8 mouse cellular contexts compared by ENCODE assay signal in genomic region chr15:12321788-12322621, GRCm38 (mm10). TPM values are rescaled to one million over a fixed set of nuclear protein-coding genes. Genes with fewer than 3 reads are reported as not detected.
DNase-seq lines count a peak whose midpoint lies in the region; ATAC-seq and TF ChIP-seq lines count a peak whose summit lies in the region.

Gene 1810049J17Rik, minus strand, starts transcription at chr15:12321899.

- peak within 1 kb of the TSS; percentile 80 for H3K4me2 ChIP-seq in forebrain, embryonic 11.5 days (ENCODE audit: low read depth, low read length, severe bottlenecking)

- H3K4me3 ChIP-seq in G1E (ENCODE audit: low read depth, low read length) = peak within 1 kb of the TSS; percentile 99
- H3K4me3 ChIP-seq in forebrain, embryonic 11.5 days (ENCODE audit: low read depth, low read length) = peak within 1 kb of the TSS; percentile 98
- peak within 1 kb of the TSS; percentile 89 for H3K4me3 ChIP-seq in macrophage (ENCODE audit: inconsistent target)
- peak within 1 kb of the TSS; percentile 99 for H3K4me3 ChIP-seq in small intestine, adult 2 months (ENCODE audit: low read depth, low read length)

- H3K36me3 ChIP-seq in G1E (replicated peaks) (peaks cover 22% of the 10 kb centered on the region), macrophage (ENCODE audit: inconsistent target) (no peaks in the 10 kb centered on the region)
- peaks cover 3% of the 10 kb centered on the region; the same call in 1 of the 2 replicates for H3K36me3 ChIP-seq in forebrain, embryonic 11.5 days (ENCODE audit: control insufficient read depth, insufficient read depth, low read length)
- H3K36me3 ChIP-seq in small intestine, adult 2 months (ENCODE audit: control insufficient read depth, insufficient read depth, low read length) = peaks cover 4% of the 10 kb centered on the region

- 0 out of 2 replicates have a peak, but pooled peaks have one; percentile 24 for TF ChIP-seq POLR2A in small intestine, adult 2 months (IDR thresholded peaks at IDR 0.05; ENCODE audit: low read depth, low read length)

- H3K9me3 ChIP-seq in G1E (replicated peaks) = no peaks in the 10 kb centered on the region
- H3K9me3 ChIP-seq in forebrain, embryonic 11.5 days (ENCODE audit: control insufficient read depth, low read length) = no peaks in the 10 kb centered on the region

- peak; percentile 40 for DNase-seq in G1E (ENCODE audit: low spot score)
- DNase-seq in adrenal gland, postnatal 25 days = peak; percentile 36
- peak; percentile 76 for DNase-seq in forebrain, embryonic 11.5 days (ENCODE audit: low spot score)
- peak; percentile 59 for DNase-seq in heart, postnatal 4 days
- peak; percentile 46 to 60 for DNase-seq in layer of hippocampus, postnatal 10 days (ENCODE audit: low spot score in 2 of 2)

- peak within 1 kb of the TSS; percentile 87 for H3K27ac ChIP-seq in forebrain, embryonic 11.5 days (ENCODE audit: low read depth, low read length)
- peak within 1 kb of the TSS; percentile 75 for H3K27ac ChIP-seq in macrophage
- H3K27ac ChIP-seq in small intestine, adult 2 months (ENCODE audit: insufficient read depth, low read depth, low read length) = peak within 1 kb of the TSS; percentile 94

- WGBS in forebrain, embryonic 11.5 days = under 1% methylated on average over 50 of the region's 70 CpGs
- under 1% methylated on average over 65 of the region's 70 CpGs for WGBS in macrophage (ENCODE audit: missing documents)
- WGBS in small intestine, adult 2 months = under 1% methylated on average over 70 of the region's 70 CpGs

- H3K27me3 ChIP-seq in G1E (ENCODE audit: insufficient read depth, low read length) = no peaks in the 10 kb centered on the region
- peaks cover 2% of the 10 kb centered on the region; the same call in 1 of the 2 replicates for H3K27me3 ChIP-seq in forebrain, embryonic 11.5 days (ENCODE audit: control insufficient read depth, insufficient read depth, low read length)
- no peaks in the 10 kb centered on the region for H3K27me3 ChIP-seq in small intestine, adult 2 months (ENCODE audit: control insufficient read depth, insufficient read depth, low read length)

- peak within 1 kb of the TSS; percentile 97 for H3K9ac ChIP-seq in forebrain, embryonic 11.5 days (ENCODE audit: low read length)

- peaks cover 53% of the 10 kb centered on the region for H3K4me1 ChIP-seq in G1E (ENCODE audit: insufficient read depth, low read depth, low read length)
- H3K4me1 ChIP-seq in forebrain, embryonic 11.5 days (replicated peaks; ENCODE audit: control insufficient read depth, insufficient read depth, low read length) = no peaks in the 10 kb centered on the region; the same call in none of the 2 replicates
- H3K4me1 ChIP-seq in small intestine, adult 2 months (ENCODE audit: control insufficient read depth, insufficient read depth, insufficient read length, low read length) = peaks cover 10% of the 10 kb centered on the region; the same call in 1 of the 2 replicates

- no peak for TF ChIP-seq CTCF in G1E (IDR thresholded peaks at IDR 0.05; ENCODE audit: low read depth, low read length)
- no peak for TF ChIP-seq CTCF in small intestine, adult 2 months (IDR thresholded peaks at IDR 0.05; ENCODE audit: extremely low read depth, insufficient read length, insufficient replicate concordance, low read depth, low read length)

- no peak for ATAC-seq in G1E (ENCODE audit: extremely low read depth, insufficient number of reproducible peaks, low FRiP score, poor library complexity, severe bottlenecking)
- ATAC-seq in forebrain, embryonic 11.5 days (replicated peaks; ENCODE audit: low FRiP score) = peak; percentile 45
- no peak for ATAC-seq in megakaryocyte-erythroid progenitor cell, adult 5-6 weeks (replicated peaks; ENCODE audit: low FRiP score, low TSS enrichment, poor library complexity, severe bottlenecking)

- peaks cover 52% of the 10 kb centered on the region for H3K79me2 ChIP-seq in macrophage (ENCODE audit: inconsistent target)

RNA-seq across cellular contexts. Expression of gene 1810049J17Rik, which starts in this region (rescaled TPM):
- not detected in 2 replicates for total RNA-seq in G1E (2014; fragmentation: Nextera tagmentation)
- 0.38 TPM in 1 of 2 replicates, not detected in the other for total RNA-seq in G1E (2017)
- polyA plus RNA-seq in G1E (2012) = 0.36 and 0.52 TPM in 2 replicates
- not detected in 2 replicates for total RNA-seq in adrenal gland, postnatal 25 days (2021)
- 1.0 TPM in 1 of 2 replicates, not detected in the other for polyA plus RNA-seq in forebrain, embryonic 11.5 days (2014; fragmentation: Nextera tagmentation; extraction: Ambion mirVana)
- under 1 TPM in 1 of 2 experiments, not detected in 1; 0.91 TPM for total RNA-seq in heart, postnatal 4 days (2021)
- 1 to 10 TPM in 1 of 2 experiments, under 1 TPM in 1; 0.91 to 1.7 TPM for total RNA-seq in layer of hippocampus, postnatal 10 days (2021)
- total RNA-seq in macrophage (2018; cell fraction: chromatin; rRNA removed) = 10 to 100 TPM in 1 of 26 experiments, 1 to 10 TPM in 12, not detected in 13; 1.7 to 18.1 (median 3.8) TPM
- total RNA-seq in macrophage (2018; cell fraction: cytosol; rRNA removed) = 10 to 100 TPM in 1 of 26 experiments, 1 to 10 TPM in 24, under 1 TPM in 1; 0.99 to 10.9 (median 3.3) TPM
- total RNA-seq in macrophage (2018; cell fraction: nucleus; rRNA removed) = 10 to 100 TPM in 1 of 26 experiments, 1 to 10 TPM in 15, not detected in 10; 2.0 to 11.9 (median 6.3) TPM
- 1.7 to 3.2 TPM (median 2.3 TPM) in 3 replicates for polyA plus RNA-seq in macrophage (2018)
- not detected in 2 replicates for polyA plus RNA-seq in small intestine, adult 2 months (2012; rRNA removed)
- total RNA-seq in megakaryocyte-erythroid progenitor cell, adult 5-6 weeks (2014; fragmentation: Nextera tagmentation) = not detected in 2 replicates
- total RNA-seq in megakaryocyte-erythroid progenitor cell, adult 5-6 weeks (2017) = 1.0 TPM in 1 of 2 replicates, not detected in the other

Comparison
In these comparisons a context has a peak if more than half of its experiments do, and no peak if none do; other contexts are left out.
1. Peak in DNase-seq and H3K4me3 ChIP-seq in G1E; RNA of the gene not detected or under 1 TPM.
2. Peak in DNase-seq in adrenal gland, postnatal 25 days; RNA of the gene not detected or under 1 TPM.
3. Peak in DNase-seq in heart, postnatal 4 days; RNA of the gene not detected or under 1 TPM.